Mouse (Mus musculus) c-Kit-positive CD71-positive TER-119-positive erythroid progenitor cells, embryonic 14.5 days (primary cell): Measurements from ENCODE around the gene Grn.
A peak's percentile ranks its signal among the peaks of the same experiment; 100 is the strongest.

Experiments used
- DNase-seq: peaks from one replicate; pipeline ENCODE4 v3.0.0-alpha.2; 2013; ENCODE audit warnings: low spot score

The Grn gene

GRCm38 (mm10) chr11:102443740-102444139 lies 13.6 kb downstream of the Grn start:
- DNase-seq: no peak

GRCm38 (mm10) chr11:102444321-102444720 lies 14.2 kb downstream of the Grn start:
- DNase-seq: no peak

GRCm38 (mm10) chr11:102444781-102445180 lies 14.7 kb downstream of the Grn start:
- no peak for DNase-seq

GRCm38 (mm10) chr11:102445264-102445890 lies 15.3 kb downstream of the Grn start:
- no peak for DNase-seq

GRCm38 (mm10) chr11:102445891-102446361 lies 15.8 kb downstream of the Grn start:
- no peak for DNase-seq

- DNase-seq: no peak
Measured at GRCm38 (mm10) chr11:102446581-102447461, 16.7 kb downstream of the Grn start.

GRCm38 (mm10) chr11:102447497-102447896 lies 17.4 kb downstream of the Grn start, which contains the start of gene Fam171a2:
TSS of gene Fam171a2 (minus strand) at chr11:102447682.
- no peak for DNase-seq

- no peak for DNase-seq
Measured at GRCm38 (mm10) chr11:102448327-102448726, 18.2 kb downstream of the Grn start.

GRCm38 (mm10) chr11:102449043-102450008 lies 19.2 kb downstream of the Grn start:
- no peak for DNase-seq

GRCm38 (mm10) chr11:102453131-102453530 lies 23.0 kb downstream of the Grn start:
- no peak for DNase-seq

- DNase-seq: peak; percentile 57
Measured at GRCm38 (mm10) chr11:102455740-102456396, 25.8 kb downstream of the Grn start.

- no peak for DNase-seq
Measured at GRCm38 (mm10) chr11:102460541-102460940, 30.4 kb downstream of the Grn start.

- DNase-seq: no peak
Measured at GRCm38 (mm10) chr11:102461764-102462163, 31.6 kb downstream of the Grn start.

- DNase-seq: no peak
Measured at GRCm38 (mm10) chr11:102464901-102465300, 34.8 kb downstream of the Grn start.

GRCm38 (mm10) chr11:102465713-102466436 lies 35.8 kb downstream of the Grn start:
- DNase-seq: no peak

- peak; percentile 89 for DNase-seq
Measured at GRCm38 (mm10) chr11:102467041-102467631, 37.0 kb downstream of the Grn start.

- peak; percentile 55 for DNase-seq
Measured at GRCm38 (mm10) chr11:102469648-102470357, 39.7 kb downstream of the Grn start, which contains the start of gene Itga2b. TSS of gene Itga2b (minus strand) at chr11:102470122.

GRCm38 (mm10) chr11:102475027-102475426 lies 44.9 kb downstream of the Grn start:
- no peak for DNase-seq

GRCm38 (mm10) chr11:102478671-102479070 lies 48.6 kb downstream of the Grn start:
- DNase-seq: no peak

GRCm38 (mm10) chr11:102479581-102479980 lies 49.5 kb downstream of the Grn start:
- no peak for DNase-seq
